In genomic region chr9:35024591-35025496, GRCm38 (mm10) we compare ENCODE assay signal across 8 mouse cellular contexts.
DNase-seq lines count a peak whose midpoint lies in the region; ATAC-seq and TF ChIP-seq lines count a peak whose summit lies in the region.

No protein-coding gene starts in this region.

- peak overlapping the region; percentile 56 for H3K4me2 ChIP-seq in liver, embryonic 11.5 days
- peak overlapping the region; percentile 26; the same call in 1 of the 2 replicates for H3K4me2 ChIP-seq in forebrain, postnatal 0 days (ENCODE audit: low read depth)
- H3K4me2 ChIP-seq in liver, embryonic 12.5 days = peak overlapping the region; percentile 52
- peak overlapping the region; percentile 54 for H3K4me2 ChIP-seq in stomach, embryonic 15.5 days

- H3K9ac ChIP-seq in liver, embryonic 11.5 days (ENCODE audit: low read depth, low read length) = no peak overlapping the region
- no peak overlapping the region for H3K9ac ChIP-seq in forebrain, postnatal 0 days
- H3K9ac ChIP-seq in liver, embryonic 12.5 days = no peak overlapping the region
- no peak overlapping the region for H3K9ac ChIP-seq in stomach, embryonic 15.5 days

- H3K27ac ChIP-seq in liver, embryonic 11.5 days (ENCODE audit: low read depth, low read length) = no peak overlapping the region
- H3K27ac ChIP-seq in forebrain, postnatal 0 days (ENCODE audit: low read depth, low read length) = no peak overlapping the region
- H3K27ac ChIP-seq in liver, embryonic 12.5 days = no peak overlapping the region
- H3K27ac ChIP-seq in stomach, embryonic 15.5 days = no peak overlapping the region

- H3K9me3 ChIP-seq in liver, embryonic 11.5 days (ENCODE audit: control insufficient read depth, low read length) = no peaks in the 10 kb centered on the region
- no peaks in the 10 kb centered on the region for H3K9me3 ChIP-seq in forebrain, postnatal 0 days (ENCODE audit: low read length)
- H3K9me3 ChIP-seq in liver, embryonic 12.5 days (replicated peaks) = no peaks in the 10 kb centered on the region
- H3K9me3 ChIP-seq in stomach, embryonic 15.5 days = no peaks in the 10 kb centered on the region

- TF ChIP-seq CTCF in forebrain, postnatal 0 days (IDR thresholded peaks at IDR 0.05; ENCODE audit: low read depth) = no peak

- DNase-seq in liver, embryonic 11.5 days (ENCODE audit: low spot score) = no peak
- no peak for DNase-seq in liver
- DNase-seq in forebrain, postnatal 0 days = no peak
- no peak for DNase-seq in frontal cortex, postnatal 25 days (ENCODE audit: low spot score in 2 of 2)
- no peak for DNase-seq in right cerebral cortex, postnatal 10 days (ENCODE audit: low spot score in 2 of 2)

- 3% methylated on average over 25 of the region's 25 CpGs for WGBS in liver, embryonic 11.5 days
- 10% methylated on average over 25 of the region's 25 CpGs for WGBS in forebrain, postnatal 0 days
- 6% methylated on average over 25 of the region's 25 CpGs for WGBS in liver, embryonic 12.5 days (ENCODE audit: insufficient replicate concordance)
- WGBS in stomach, embryonic 15.5 days = 8% methylated on average over 24 of the region's 25 CpGs

- H3K4me1 ChIP-seq in liver, embryonic 11.5 days (replicated peaks; ENCODE audit: control insufficient read depth, insufficient read depth, low read length) = no peaks in the 10 kb centered on the region
- no peaks in the 10 kb centered on the region for H3K4me1 ChIP-seq in forebrain, postnatal 0 days (ENCODE audit: insufficient read depth)
- peaks cover 5% of the 10 kb centered on the region; the same call in 1 of the 2 replicates for H3K4me1 ChIP-seq in liver, embryonic 12.5 days
- 0 out of 2 replicates have a peak, but pooled peaks cover 6% of the 10 kb centered on the region for H3K4me1 ChIP-seq in stomach, embryonic 15.5 days

- H3K27me3 ChIP-seq in liver, embryonic 11.5 days (replicated peaks; ENCODE audit: control insufficient read depth, insufficient read depth, low read length) = peaks cover 16% of the 10 kb centered on the region
- peaks cover 4% of the 10 kb centered on the region for H3K27me3 ChIP-seq in forebrain, postnatal 0 days (ENCODE audit: insufficient read depth, low read length)
- H3K27me3 ChIP-seq in liver, embryonic 12.5 days (replicated peaks) = peaks cover 46% of the 10 kb centered on the region
- no peaks in the 10 kb centered on the region for H3K27me3 ChIP-seq in stomach, embryonic 15.5 days (replicated peaks)

- H3K4me3 ChIP-seq in liver, embryonic 11.5 days (ENCODE audit: low read depth, low read length) = peak overlapping the region; percentile 27
- 0 out of 2 replicates have a peak overlapping the region, but pooled peaks have one; percentile 2 for H3K4me3 ChIP-seq in forebrain, postnatal 0 days (ENCODE audit: low read depth, low read length)
- H3K4me3 ChIP-seq in liver, embryonic 12.5 days = peak overlapping the region; percentile 14; the same call in 1 of the 2 replicates
- H3K4me3 ChIP-seq in stomach, embryonic 15.5 days (replicated peaks) = peak overlapping the region; percentile 27

- no peaks in the 10 kb centered on the region for H3K36me3 ChIP-seq in liver, embryonic 11.5 days (ENCODE audit: control insufficient read depth, insufficient read depth, low read length)
- peaks cover 9% of the 10 kb centered on the region for H3K36me3 ChIP-seq in forebrain, postnatal 0 days (ENCODE audit: insufficient read depth)
- H3K36me3 ChIP-seq in liver, embryonic 12.5 days = no peaks in the 10 kb centered on the region
- no peaks in the 10 kb centered on the region for H3K36me3 ChIP-seq in stomach, embryonic 15.5 days

- no peak; the same call in 1 of the 2 replicates for ATAC-seq in liver, embryonic 11.5 days (replicated peaks; ENCODE audit: low FRiP score)
- ATAC-seq in forebrain, postnatal 0 days = peak; percentile 18; the same call in 1 of the 2 replicates
- ATAC-seq in liver, embryonic 12.5 days = no peak
- no peak for ATAC-seq in stomach, embryonic 15.5 days (ENCODE audit: insufficient read depth, low FRiP score, low read depth)
- no peak for ATAC-seq in granulocyte monocyte progenitor cell, adult 5-6 weeks (replicated peaks; ENCODE audit: poor library complexity, severe bottlenecking)
